19 mouse cellular contexts compared by ENCODE assay signal in genomic region chr7:67514380-67514779, GRCm38 (mm10).
A peak's percentile ranks its signal among the peaks of the same experiment; 100 is the strongest.
DNase-seq lines count a peak whose midpoint lies in the region; ATAC-seq and TF ChIP-seq lines count a peak whose summit lies in the region.
"Had no signal": no experiment of that assay in that cellular context is flagged by ENCODE, and none has a peak within 500 bp of the region (broad histone marks: within the 10 kb centered on the region; RNA-seq: fewer than 3 reads in every experiment).

No protein-coding gene starts in this region.

- TF ChIP-seq CTCF in lung, adult 2 months (IDR thresholded peaks at IDR 0.05; ENCODE audit: insufficient read depth, low read length): no peak

- TF ChIP-seq POLR2A in lung, adult 2 months (IDR thresholded peaks at IDR 0.05; ENCODE audit: borderline replicate concordance, extremely low read depth, low read depth, low read length): no peak

- ATAC-seq in granulocyte monocyte progenitor cell, adult 5-6 weeks (replicated peaks; ENCODE audit: poor library complexity, severe bottlenecking): no peak

- WGBS in lung, adult 2 months: 34% methylated on average over 4 of the region's 4 CpGs

- H3K4me3 ChIP-seq in lung, adult 2 months (replicated peaks; ENCODE audit: extremely low read depth, low read depth, low read length): no peak overlapping the region
- H3K4me3 ChIP-seq: forebrain, embryonic 13.5 days; hindbrain, embryonic 12.5 days; intestine, embryonic 15.5 days; limb, embryonic 12.5 days; megakaryocyte, embryonic 14.5 days; neural tube, embryonic 13.5 days; stomach, embryonic 15.5 days had no signal

- intact Hi-C loops in heart, postnatal 14 days (cut with DNase I): no loop called here

- DNase-seq in adrenal gland, postnatal 10 days: peak; percentile 40
- DNase-seq in adrenal gland, adult 18-20 months (ENCODE audit: low spot score in 2 of 2): no peak
- peak; percentile 24 to 40 for DNase-seq in lung, adult 18-20 months
- no peak for DNase-seq in lung, adult 2 months
- DNase-seq in heart, postnatal 14 days: peak; percentile 66 to 67
- peak; percentile 55 for DNase-seq in lung, postnatal 36 days
- no peak for DNase-seq in thymus, postnatal 10 days (ENCODE audit: low spot score in 2 of 2)
- DNase-seq: cerebellum, adult 9-10 months; embryo, embryonic 11 days; right cerebral cortex, postnatal 4 days; thymus, postnatal 4 days had no signal

- peaks cover 8% of the 10 kb centered on the region for H3K4me1 ChIP-seq in lung, adult 2 months (ENCODE audit: control insufficient read depth, insufficient read depth, low read length)
- H3K4me1 ChIP-seq: hindbrain, embryonic 12.5 days; limb, embryonic 12.5 days; neural tube, embryonic 13.5 days; stomach, embryonic 15.5 days had no signal

Comparison
In these comparisons a context has a peak if more than half of its experiments do, and no peak if none do; other contexts are left out.
1. DNase-seq: peak in adrenal gland, postnatal 10 days (single experiment), lung, adult 18-20 months (2 of 2), heart, postnatal 14 days (2 of 2) and lung, postnatal 36 days (single experiment); none in adrenal gland, adult 18-20 months (0 of 2), lung, adult 2 months (single experiment) and thymus, postnatal 10 days (0 of 2).